Mouse (Mus musculus) kidney, embryonic 14.5 days (tissue): Measurements from ENCODE around the gene Glb1l2. TPM values are rescaled to one million over a fixed set of nuclear protein-coding genes. Genes with fewer than 3 reads are reported as not detected.

Experiments
- ATAC-seq: fragments of 200-750 bp; cut with Nextera tagmentation; 2 replicates; pipeline ENCODE4 v1.8.0; 2017; ENCODE audit warnings: moderate number of reproducible peaks, mild to moderate bottlenecking, moderate TSS enrichment, moderate library complexity; ENCODE audit not compliant: low FRiP score, low TSS enrichment
- H3K27ac ChIP-seq: fragments of 300-500 bp; sonication (generic); 2 replicates; pipeline ENCODE4 v1.5.1; 2014; ENCODE audit warnings: low read depth, mild to moderate bottlenecking, low read length, moderate library complexity, mixed read lengths
- H3K27me3 ChIP-seq: fragments of 300-500 bp; sonication (generic); 2 replicates; pipeline ENCODE4 v1.6.1; 2014; ENCODE audit warnings: mild to moderate bottlenecking, low read length; ENCODE audit not compliant: control insufficient read depth, insufficient read depth
- H3K36me3 ChIP-seq: fragments of 300-500 bp; sonication (generic); 2 replicates; pipeline ENCODE4 v1.6.1; 2014; ENCODE audit warnings: low read length, mixed read lengths; ENCODE audit not compliant: control insufficient read depth, insufficient read depth
- H3K4me1 ChIP-seq: fragments of 300-500 bp; sonication (generic); 2 replicates; pipeline ENCODE4 v1.6.1; 2014; ENCODE audit warnings: low read length, mixed read lengths; ENCODE audit not compliant: control insufficient read depth, insufficient read depth
- H3K4me2 ChIP-seq: fragments of 300-500 bp; sonication (generic); replicated peaks from 2 replicates; pipeline ENCODE4 v1.6.1; 2014; ENCODE audit warnings: low read depth, mild to moderate bottlenecking, low read length
- H3K4me3 ChIP-seq: fragments of 300-500 bp; sonication (generic); 2 replicates; pipeline ENCODE4 v1.5.1; 2014; ENCODE audit warnings: mild to moderate bottlenecking, low read length
- H3K9ac ChIP-seq: fragments of 300-500 bp; sonication (generic); 2 replicates; pipeline ENCODE4 v1.6.1; 2014; ENCODE audit warnings: low read depth, mild to moderate bottlenecking, low read length, moderate library complexity
- H3K9me3 ChIP-seq: fragments of 300-500 bp; sonication (generic); 2 replicates; pipeline ENCODE4 v1.6.1; 2016; ENCODE audit warnings: low read length; ENCODE audit not compliant: control insufficient read depth
- WGBS: fragments of 180-500 bp; shearing (Covaris S2); extraction: QIAGEN DNeasy Blood & Tissue Kit; methylation state at CpG from one replicate; pipeline ENCODE4 v1.1.7; 2014; 5-methylcytosine and 5-hydroxymethylcytosine counted together
- polyA plus RNA-seq: library from polyadenylated mRNA; unstranded; fragments of >200 nt; fragmentation: Nextera tagmentation; extraction: Ambion mirVana; gene quantifications from 2 replicates; pipeline ENCODE4 v1.2.1, GENCODE M21; 2014

The Glb1l2 gene
- polyA plus RNA-seq, 1 experiment from 2014 or later, result 36.7 TPM

- Histone ChIP-seq H3K9me3 (no peaks in the 10 kb centered on the region), H3K4me2 (no peak overlapping the region), H3K27me3 (no peaks in the 10 kb centered on the region), H3K4me1 (no peaks in the 10 kb centered on the region), H3K4me3 (no peak overlapping the region), H3K36me3 (no peaks in the 10 kb centered on the region), H3K9ac (no peak overlapping the region), H3K27ac (no peak overlapping the region)
- WGBS, result 39% methylated on average over 3 of the region's 3 CpGs
- no peak for ATAC-seq
Observed at GRCm38 (mm10) chr9:26718388-26718787, 87.9 kb downstream of the Glb1l2 start.

Other genes with a start within 250 kb of the Glb1l2 start
- 0.13 and 0.14 TPM in 2 replicates for gene B3gat1, start 72.7 kb downstream of the Glb1l2 start, polyA plus RNA-seq
- gene Glb1l3, start 54.4 kb upstream of the Glb1l2 start, polyA plus RNA-seq, result not detected in 2 replicates
- gene Gm1110, start 116.6 kb upstream of the Glb1l2 start, polyA plus RNA-seq, result not detected in 2 replicates
- gene Acad8, start 193.1 kb upstream of the Glb1l2 start, polyA plus RNA-seq, result 36.2 and 40.6 TPM in 2 replicates
- gene Thyn1, start 193.2 kb upstream of the Glb1l2 start, polyA plus RNA-seq, result 173 and 224 TPM in 2 replicates
- 24.1 and 42.3 TPM in 2 replicates for gene Vps26b, start 223.6 kb upstream of the Glb1l2 start, polyA plus RNA-seq
- 25.6 and 41.3 TPM in 2 replicates for gene Ncapd3, start 223.7 kb upstream of the Glb1l2 start, polyA plus RNA-seq